Mouse (Mus musculus): ENCODE measurements around the gene Max. TPM values are rescaled to one million over a fixed set of nuclear protein-coding genes. Genes with fewer than 3 reads are reported as not detected.

The Max gene
- polyA plus RNA-seq, 1 experiment from 2014 or later: 19.4 TPM

GRCm38 (mm10) chr12:76892910-76893695 lies 68.9 kb downstream of the Max start:
- WGBS: 90% methylated on average over 16 of the region's 16 CpGs

GRCm38 (mm10) chr12:76891160-76891559 lies 70.8 kb downstream of the Max start:
- no peak overlapping the region for H3K4me2 ChIP-seq (replicated peaks)
- 78% methylated on average over 3 of the region's 3 CpGs for WGBS
- no peak overlapping the region for H3K27ac ChIP-seq (replicated peaks)
- H3K9ac ChIP-seq (replicated peaks): no peak overlapping the region
- ATAC-seq (replicated peaks): no peak
- H3K36me3 ChIP-seq: peaks cover 8% of the 10 kb centered on the region
- H3K4me3 ChIP-seq: no peak overlapping the region
- H3K9me3 ChIP-seq: no peaks in the 10 kb centered on the region
- peaks cover 9% of the 10 kb centered on the region for H3K4me1 ChIP-seq
- no peaks in the 10 kb centered on the region for H3K27me3 ChIP-seq

More at GRCm38 (mm10) chr12:76892910-76893695, 68.9 kb downstream of the Max start:
- Histone ChIP-seq H3K9ac (replicated peaks) (no peak overlapping the region), H3K27ac (replicated peaks) (no peak overlapping the region), H3K4me2 (replicated peaks) (no peak overlapping the region), H3K4me1 (peaks cover 9% of the 10 kb centered on the region), H3K27me3 (no peaks in the 10 kb centered on the region), H3K36me3 (peaks cover 8% of the 10 kb centered on the region), H3K9me3 (no peaks in the 10 kb centered on the region), H3K4me3 (no peak overlapping the region)
- no peak for ATAC-seq (replicated peaks)

GRCm38 (mm10) chr12:76889404-76890184 lies 72.4 kb downstream of the Max start:
- H3K27me3 ChIP-seq: no peaks in the 10 kb centered on the region
- 92% methylated on average over 11 of the region's 11 CpGs for WGBS
- H3K9me3 ChIP-seq: no peaks in the 10 kb centered on the region
- no peak overlapping the region for H3K4me3 ChIP-seq
- no peak overlapping the region for H3K27ac ChIP-seq (replicated peaks)
- H3K9ac ChIP-seq (replicated peaks): no peak overlapping the region
- H3K4me2 ChIP-seq (replicated peaks): no peak overlapping the region
- no peak for ATAC-seq (replicated peaks)
- no peaks in the 10 kb centered on the region for H3K4me1 ChIP-seq
- H3K36me3 ChIP-seq: peaks cover 8% of the 10 kb centered on the region

GRCm38 (mm10) chr12:76887941-76888340 lies 74.1 kb downstream of the Max start:
- ATAC-seq (replicated peaks): no peak
- Histone ChIP-seq H3K4me3 (no peak overlapping the region), H3K36me3 (peaks cover 8% of the 10 kb centered on the region), H3K4me1 (no peaks in the 10 kb centered on the region), H3K27me3 (no peaks in the 10 kb centered on the region), H3K9me3 (no peaks in the 10 kb centered on the region), H3K9ac (replicated peaks) (no peak overlapping the region), H3K27ac (replicated peaks) (no peak overlapping the region), H3K4me2 (replicated peaks) (no peak overlapping the region)
- 92% methylated on average over 12 of the region's 12 CpGs for WGBS

Other genes starting within 250 kb of the Max start
- 108 and 122 TPM in 2 replicates for gene Churc1, start 196.7 kb downstream of the Max start, polyA plus RNA-seq (2015; fragmentation: Nextera tagmentation; extraction: Ambion mirVana)
- gene Fntb, start 196.6 kb downstream of the Max start, polyA plus RNA-seq (2015; fragmentation: Nextera tagmentation; extraction: Ambion mirVana): 33.2 and 35.1 TPM in 2 replicates
- gene Gpx2, start 166.6 kb downstream of the Max start, polyA plus RNA-seq (2015; fragmentation: Nextera tagmentation; extraction: Ambion mirVana): not detected in 2 replicates
- gene Rab15, start 139.3 kb downstream of the Max start, polyA plus RNA-seq (2015; fragmentation: Nextera tagmentation; extraction: Ambion mirVana): 23.9 and 26.7 TPM in 2 replicates